Mouse (Mus musculus): ENCODE measurements around the gene Lmbr1. TPM values are rescaled to one million over a fixed set of nuclear protein-coding genes. Genes with fewer than 3 reads are reported as not detected.
"Not testable (repeated sequence)": the region's sequence is repeated elsewhere in the genome, so short reads cannot be mapped to it uniquely, and the experiment has no call there.

Gene Lmbr1
- 31.2 and 34.0 TPM in 2 replicates for total RNA-seq (2014; rRNA removed)
- polyA plus RNA-seq (2015; fragmentation: Nextera tagmentation; extraction: Ambion mirVana): 40.4 and 42.2 TPM in 2 replicates

DNA sequence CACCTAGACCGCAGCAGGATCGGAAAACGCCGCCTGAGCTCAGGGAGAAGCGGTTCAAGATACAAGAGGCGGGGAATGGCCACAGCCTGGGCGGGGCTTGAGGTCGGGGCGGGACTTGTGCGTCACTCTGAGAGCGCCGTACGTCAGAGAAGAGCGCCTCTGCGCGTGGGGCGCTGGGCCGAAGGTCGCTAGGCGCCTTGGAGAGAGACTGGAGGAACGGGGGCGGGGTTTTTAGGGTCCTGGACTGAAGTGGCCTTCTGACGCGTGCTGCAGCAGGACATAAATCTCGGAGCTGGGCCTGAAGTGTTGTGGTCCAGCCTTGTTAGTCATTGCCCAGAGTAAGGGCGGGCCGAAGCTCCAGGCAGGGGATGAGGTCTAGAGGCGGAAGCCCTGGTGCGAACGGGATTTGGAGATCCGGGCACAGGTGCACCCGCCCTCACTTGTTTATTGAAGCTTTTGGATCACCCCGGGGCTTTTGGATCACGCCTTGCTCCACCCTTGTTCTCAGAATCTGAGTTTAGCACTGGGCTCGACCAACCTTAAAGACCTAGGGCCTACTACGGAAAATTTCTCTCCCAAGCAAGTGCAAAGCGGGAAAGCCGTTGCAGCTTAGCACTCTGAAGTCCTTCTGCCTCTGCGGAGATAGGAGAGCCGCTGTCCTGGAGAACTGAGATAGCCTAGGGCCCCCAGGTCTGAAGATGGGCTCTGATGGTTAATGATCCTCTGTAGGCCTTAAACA is at the start of gene Lmbr1:
Gene Lmbr1 (minus strand): TSS at position 93 of the 739 bp plus-strand sequence.
- WGBS: 1% methylated on average over 40 of the region's 40 CpGs
- ATAC-seq (peak; percentile 99), DNase-seq (ENCODE audit: low spot score) (peak; percentile 96)
- peak within 1 kb of the TSS; percentile 86 for H3K27ac ChIP-seq
- no peak for TF ChIP-seq CTCF (IDR thresholded peaks at IDR 0.05; ENCODE audit: low read depth)
- H3K4me2 ChIP-seq (ENCODE audit: low read depth, low read length): peak within 1 kb of the TSS; percentile 76
- peak within 1 kb of the TSS; percentile 66 for H3K9ac ChIP-seq (replicated peaks; ENCODE audit: low read length)
- no peaks in the 10 kb centered on the region for H3K36me3 ChIP-seq (ENCODE audit: insufficient read depth, low read length)
- no peaks in the 10 kb centered on the region for H3K27me3 ChIP-seq (ENCODE audit: insufficient read depth, low read length)
- no peaks in the 10 kb centered on the region for H3K9me3 ChIP-seq (ENCODE audit: low read length)
- H3K4me1 ChIP-seq (ENCODE audit: insufficient read depth, low read length): 0 out of 2 replicates have a peak, but pooled peaks cover 5% of the 10 kb centered on the region
- peak within 1 kb of the TSS; percentile 94 for H3K4me3 ChIP-seq (ENCODE audit: low read length)

DNA sequence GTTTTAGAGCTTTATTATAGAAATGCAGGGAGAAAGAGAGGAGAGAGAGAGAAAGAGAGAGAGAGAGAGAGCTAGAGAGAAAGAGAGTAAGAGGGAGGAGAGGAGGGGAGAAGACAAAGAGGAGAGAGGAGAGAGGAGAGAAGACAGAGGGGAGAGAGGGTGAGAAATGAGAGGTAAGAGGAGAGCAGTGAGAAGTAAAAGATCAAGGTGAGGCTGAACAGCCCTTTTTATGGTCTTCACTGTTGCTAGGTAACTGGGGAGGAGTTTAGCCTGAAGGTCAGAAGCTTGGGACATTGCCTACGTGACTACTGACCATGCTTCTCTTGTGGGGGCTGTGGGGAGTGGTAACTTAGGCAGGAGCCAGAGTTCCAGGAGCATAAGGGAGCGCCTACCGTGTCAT is 45.1 kb upstream of the Lmbr1 start:
- WGBS: 66% methylated on average over 3 of the region's 3 CpGs
- not testable (repeated sequence) for H3K36me3 ChIP-seq (ENCODE audit: insufficient read depth, low read length); H3K27ac ChIP-seq; H3K9ac ChIP-seq (replicated peaks; ENCODE audit: low read length); ATAC-seq; H3K9me3 ChIP-seq (ENCODE audit: low read length); H3K27me3 ChIP-seq (ENCODE audit: insufficient read depth, low read length); H3K4me2 ChIP-seq (ENCODE audit: low read depth, low read length); H3K4me3 ChIP-seq (ENCODE audit: low read length); DNase-seq (ENCODE audit: low spot score); H3K4me1 ChIP-seq (ENCODE audit: insufficient read depth, low read length)

DNA sequence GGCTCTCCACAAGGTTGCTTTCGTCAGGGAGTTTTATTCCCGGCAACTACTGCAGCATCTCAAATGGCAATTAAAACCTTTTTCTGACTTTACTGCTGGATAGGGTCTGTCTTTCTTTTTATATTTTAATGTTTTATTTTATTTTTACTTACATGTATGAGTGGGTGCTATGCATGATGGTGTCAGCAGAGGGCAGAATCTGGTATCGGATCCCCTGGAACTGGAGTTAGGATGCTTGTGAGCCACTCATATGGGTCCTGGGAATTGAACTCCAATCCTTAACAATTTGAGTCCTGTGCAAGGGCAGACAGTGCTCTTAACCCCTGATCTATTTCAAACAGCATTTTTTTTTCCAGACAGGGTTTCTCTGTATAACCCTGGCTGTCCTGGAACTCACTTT is 34.9 kb upstream of the Lmbr1 start:
- Histone ChIP-seq H3K4me1 (ENCODE audit: insufficient read depth, low read length) (no peaks in the 10 kb centered on the region), H3K27me3 (ENCODE audit: insufficient read depth, low read length) (no peaks in the 10 kb centered on the region), H3K4me3 (ENCODE audit: low read length) (no peak overlapping the region), H3K9me3 (ENCODE audit: low read length) (peaks cover 5% of the 10 kb centered on the region; the same call in 1 of the 2 replicates), H3K9ac (replicated peaks; ENCODE audit: low read length) (no peak overlapping the region), H3K4me2 (ENCODE audit: low read depth, low read length) (no peak overlapping the region), H3K27ac (no peak overlapping the region), H3K36me3 (ENCODE audit: insufficient read depth, low read length) (no peaks in the 10 kb centered on the region)
- DNase-seq (ENCODE audit: low spot score) (no peak), ATAC-seq (no peak)
- WGBS: 80% methylated on average over 3 of the region's 3 CpGs
- no peak; the same call in 1 of the 2 replicates for TF ChIP-seq CTCF (IDR thresholded peaks at IDR 0.05; ENCODE audit: low read depth)

DNA sequence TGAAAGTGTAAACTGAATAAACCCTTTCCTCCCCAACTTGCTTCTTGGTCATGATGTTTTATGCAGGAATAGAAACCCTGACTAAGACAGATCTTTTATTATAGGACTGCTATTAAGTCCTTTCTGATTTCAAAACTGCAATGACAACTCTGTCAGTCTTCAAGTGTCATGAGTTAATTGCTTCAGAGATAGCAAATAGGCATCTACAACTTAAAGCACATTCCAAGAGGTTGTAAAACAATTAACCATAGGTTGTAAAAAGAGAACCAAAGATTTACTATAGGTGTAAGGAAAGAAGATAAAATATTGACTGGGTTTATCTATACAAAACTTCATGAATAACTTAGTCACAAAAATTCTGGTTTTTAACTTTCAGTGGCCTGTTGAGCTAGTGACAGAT is 32.7 kb upstream of the Lmbr1 start:
- no peaks in the 10 kb centered on the region for H3K36me3 ChIP-seq (ENCODE audit: insufficient read depth, low read length)
- no peak for DNase-seq (ENCODE audit: low spot score)
- H3K27ac ChIP-seq: no peak overlapping the region
- no peaks in the 10 kb centered on the region for H3K9me3 ChIP-seq (ENCODE audit: low read length)
- no peak for ATAC-seq
- H3K4me3 ChIP-seq (ENCODE audit: low read length): no peak overlapping the region
- no peak overlapping the region for H3K9ac ChIP-seq (replicated peaks; ENCODE audit: low read length)
- TF ChIP-seq CTCF (IDR thresholded peaks at IDR 0.05; ENCODE audit: low read depth): no peak
- no peak overlapping the region for H3K4me2 ChIP-seq (ENCODE audit: low read depth, low read length)
- H3K27me3 ChIP-seq (ENCODE audit: insufficient read depth, low read length): no peaks in the 10 kb centered on the region
- no peaks in the 10 kb centered on the region for H3K4me1 ChIP-seq (ENCODE audit: insufficient read depth, low read length)

DNA sequence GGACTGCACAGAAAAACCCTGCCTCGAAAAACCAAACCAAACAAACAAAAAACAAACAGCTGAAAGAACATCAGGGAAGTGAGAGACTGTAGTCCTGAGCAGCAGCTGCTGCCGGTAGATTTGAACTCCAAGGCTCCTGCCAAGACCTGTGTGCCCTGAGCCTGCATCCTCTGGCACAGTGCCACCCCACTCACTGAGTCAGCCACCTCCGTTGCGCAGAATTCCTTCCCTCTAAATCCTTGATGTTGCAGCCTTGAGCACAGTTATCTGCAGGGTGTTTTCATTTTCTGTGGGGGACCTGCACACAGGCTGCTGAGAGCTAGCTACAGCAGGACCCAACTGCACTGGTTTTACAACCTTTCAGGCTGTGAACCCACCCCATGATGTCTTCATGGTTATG is 20.2 kb upstream of the Lmbr1 start:
- 53% methylated on average over 4 of the region's 4 CpGs for WGBS
- H3K27ac ChIP-seq: no peak overlapping the region
- no peak overlapping the region for H3K9ac ChIP-seq (replicated peaks; ENCODE audit: low read length)
- no peaks in the 10 kb centered on the region for H3K4me1 ChIP-seq (ENCODE audit: insufficient read depth, low read length)
- H3K4me2 ChIP-seq (ENCODE audit: low read depth, low read length): no peak overlapping the region
- H3K9me3 ChIP-seq (ENCODE audit: low read length): no peaks in the 10 kb centered on the region
- no peaks in the 10 kb centered on the region for H3K27me3 ChIP-seq (ENCODE audit: insufficient read depth, low read length)
- DNase-seq (ENCODE audit: low spot score): no peak
- H3K4me3 ChIP-seq (ENCODE audit: low read length): no peak overlapping the region
- ATAC-seq: no peak
- TF ChIP-seq CTCF (IDR thresholded peaks at IDR 0.05; ENCODE audit: low read depth): no peak
- no peaks in the 10 kb centered on the region for H3K36me3 ChIP-seq (ENCODE audit: insufficient read depth, low read length)

DNA sequence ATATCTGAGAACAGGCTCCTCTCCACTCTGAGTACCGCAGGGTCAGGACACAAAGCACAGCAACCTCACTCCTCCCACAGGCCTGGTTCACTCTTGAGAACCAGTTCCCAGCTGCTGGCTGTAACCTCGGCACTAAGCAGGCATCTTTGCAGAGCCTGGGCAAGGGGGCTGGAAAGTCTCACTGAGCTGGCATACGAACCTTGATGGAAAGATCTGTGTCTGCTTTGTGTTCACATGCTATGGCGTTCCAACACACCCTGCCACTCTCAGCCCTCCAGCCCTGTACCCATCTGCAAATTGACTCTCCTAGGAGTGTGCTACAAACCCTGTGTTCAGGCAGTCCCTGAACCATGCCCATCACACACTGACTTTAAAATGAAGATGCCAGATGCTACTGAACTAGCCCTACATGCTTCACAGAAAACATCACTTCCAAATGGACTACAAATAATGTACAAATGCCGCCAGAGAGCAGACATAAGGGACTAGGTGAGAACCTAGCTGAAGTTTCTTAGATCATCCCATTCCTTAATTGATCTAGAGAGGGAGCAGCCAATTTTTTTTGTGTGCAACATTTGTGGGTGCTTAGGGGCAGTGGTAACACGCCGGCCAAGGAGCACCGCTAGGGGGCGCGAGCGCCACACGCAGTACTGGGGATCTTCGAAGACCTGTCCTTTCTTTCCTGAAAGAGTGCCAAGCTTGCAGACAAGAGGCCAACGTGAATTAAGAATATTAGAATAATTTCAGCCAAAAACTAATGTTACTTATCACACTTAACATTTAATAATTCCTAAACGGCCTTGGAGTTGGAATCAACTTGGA is 11.0 kb upstream of the Lmbr1 start:
- Histone ChIP-seq H3K27ac (no peak overlapping the region), H3K9ac (replicated peaks; ENCODE audit: low read length) (no peak overlapping the region), H3K27me3 (ENCODE audit: insufficient read depth, low read length) (no peaks in the 10 kb centered on the region), H3K4me1 (ENCODE audit: insufficient read depth, low read length) (no peaks in the 10 kb centered on the region), H3K9me3 (ENCODE audit: low read length) (no peaks in the 10 kb centered on the region), H3K4me2 (ENCODE audit: low read depth, low read length) (no peak overlapping the region), H3K4me3 (ENCODE audit: low read length) (no peak overlapping the region), H3K36me3 (ENCODE audit: insufficient read depth, low read length) (no peaks in the 10 kb centered on the region)
- DNase-seq (ENCODE audit: low spot score) (peak; percentile 87), ATAC-seq (peak; percentile 68; the same call in 1 of the 2 replicates)
- 21% methylated on average over 15 of the region's 15 CpGs for WGBS
- peak; percentile 92 for TF ChIP-seq CTCF (IDR thresholded peaks at IDR 0.05; ENCODE audit: low read depth)

Measured in hindbrain, postnatal 0 days (tissue).